Mouse (Mus musculus): ENCODE measurements around the gene Gm10392.

Gm10392 gene

GRCm38 (mm10) chr11:77492311-77492871 lies 26.6 kb downstream of the Gm10392 start:
- no peak for ATAC-seq (ENCODE audit: low TSS enrichment)

GRCm38 (mm10) chr11:77491502-77492291 lies 27.3 kb downstream of the Gm10392 start:
- ATAC-seq (ENCODE audit: low TSS enrichment) = no peak

- ATAC-seq (ENCODE audit: low TSS enrichment) = peak; percentile 34
These were observed 27.9 kb downstream of the Gm10392 start for GRCm38 (mm10) chr11:77491123-77491501.

- ATAC-seq (ENCODE audit: low TSS enrichment) = no peak
These were observed 28.5 kb downstream of the Gm10392 start for GRCm38 (mm10) chr11:77490451-77490850.

DNA sequence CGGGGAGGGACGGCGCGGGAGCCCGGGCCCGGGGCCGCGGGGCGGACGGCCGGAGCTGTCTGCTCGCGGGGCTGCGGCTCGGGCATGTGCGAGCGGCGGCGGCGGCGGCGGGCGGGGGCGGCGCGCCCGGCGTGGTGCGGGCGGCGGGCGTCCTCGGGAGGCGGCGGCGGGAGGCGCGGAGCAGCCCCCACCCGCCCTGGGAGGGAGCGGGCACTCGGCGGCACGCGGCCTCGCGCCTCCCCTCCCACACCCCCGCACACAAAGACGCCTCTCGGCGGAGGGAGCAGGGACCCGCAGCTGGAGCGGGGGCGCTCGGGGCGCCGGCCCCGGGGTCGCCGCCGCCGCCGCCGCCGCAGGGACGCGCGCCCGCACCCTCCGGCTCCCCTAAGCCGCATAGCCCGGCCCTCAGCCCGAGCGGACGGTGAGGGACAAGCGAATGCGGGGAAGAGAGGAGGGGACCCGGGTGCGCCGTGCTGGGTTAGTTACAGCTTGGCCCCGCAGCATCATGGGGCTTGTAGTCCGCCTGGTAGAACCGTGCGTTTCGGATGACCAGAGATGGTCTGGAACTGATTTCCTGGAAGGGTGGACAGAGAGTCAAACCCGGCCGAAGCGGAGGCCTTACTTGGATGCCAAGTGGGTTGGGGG lies 29.3 kb downstream of the Gm10392 start, which contains the start of gene Ankrd13b:
Ankrd13b (minus strand) TSS at position 88 of the 645 bp plus-strand sequence.
- ATAC-seq (ENCODE audit: low TSS enrichment) = peak; percentile 33

- no peak for ATAC-seq (ENCODE audit: low TSS enrichment)
These were observed 30.0 kb downstream of the Gm10392 start for GRCm38 (mm10) chr11:77488771-77489581.

GRCm38 (mm10) chr11:77486798-77487197 lies 32.2 kb downstream of the Gm10392 start:
- peak; percentile 18; the same call in 1 of the 2 replicates for ATAC-seq (ENCODE audit: low TSS enrichment)

GRCm38 (mm10) chr11:77485229-77485628 lies 33.8 kb downstream of the Gm10392 start:
- no peak for ATAC-seq (ENCODE audit: low TSS enrichment)

- no peak for ATAC-seq (ENCODE audit: low TSS enrichment)
These were observed 35.3 kb downstream of the Gm10392 start for GRCm38 (mm10) chr11:77483510-77484255.

DNA sequence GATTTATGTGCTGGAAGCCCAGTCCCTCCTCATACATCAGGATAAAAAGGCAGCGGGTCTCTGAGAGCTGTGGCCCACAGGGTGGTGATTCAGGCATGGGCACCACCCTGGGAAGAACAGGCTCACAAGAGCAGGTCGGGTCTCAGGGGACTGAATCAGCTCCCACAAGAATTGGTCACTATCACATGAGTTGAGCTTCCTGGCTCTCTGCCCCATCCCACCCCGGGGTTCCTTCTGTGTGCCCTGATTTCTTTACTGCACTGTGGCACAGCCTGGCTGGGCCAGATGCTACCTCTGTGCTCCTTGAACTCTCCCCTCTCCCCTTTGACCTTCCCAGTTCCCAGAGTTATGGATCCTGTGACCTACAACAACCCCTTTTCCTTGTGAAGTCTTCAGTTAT lies 36.0 kb downstream of the Gm10392 start:
- ATAC-seq (ENCODE audit: low TSS enrichment) = no peak

DNA sequence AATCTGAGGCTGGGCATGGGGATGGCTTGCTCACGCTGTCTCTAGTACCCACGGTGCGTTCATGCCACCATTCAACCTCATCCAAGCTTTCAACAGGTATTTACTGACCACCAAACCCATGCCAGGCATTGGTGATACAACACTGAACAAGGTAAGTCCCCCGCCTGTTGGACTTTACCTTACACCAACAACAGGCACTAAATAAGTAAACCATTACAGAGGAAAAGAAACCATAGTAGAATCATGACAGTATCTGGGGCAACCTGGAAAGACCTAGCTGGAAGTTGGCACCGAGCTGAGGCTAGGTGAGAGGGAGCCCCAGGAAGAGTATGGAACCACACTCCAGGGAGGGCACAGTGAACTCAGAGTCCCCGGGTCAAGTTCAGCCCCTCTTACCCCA lies 42.1 kb downstream of the Gm10392 start:
- no peak for ATAC-seq (ENCODE audit: low TSS enrichment)

- ATAC-seq (ENCODE audit: low TSS enrichment) = no peak
These were observed 42.8 kb downstream of the Gm10392 start for GRCm38 (mm10) chr11:77476216-77476615.

DNA sequence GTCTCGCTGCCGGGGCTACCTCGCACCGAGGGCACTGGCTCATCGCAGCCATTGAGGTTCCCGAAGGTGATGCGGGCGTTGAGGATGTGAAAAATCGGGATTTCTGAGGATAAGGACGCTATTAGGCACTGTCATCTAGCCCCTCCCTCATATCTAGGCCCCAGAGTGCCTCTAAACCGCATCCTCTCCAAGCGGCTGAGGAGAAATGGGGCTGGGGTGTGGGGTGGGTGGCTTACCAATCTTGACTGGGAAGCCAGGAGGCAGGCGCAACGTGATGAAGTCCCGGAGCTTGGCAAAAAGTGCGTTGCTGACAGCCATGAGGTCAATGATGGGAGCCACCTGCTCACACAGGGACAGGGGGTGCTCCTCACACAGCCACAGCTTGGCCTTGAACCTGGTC lies 46.2 kb downstream of the Gm10392 start:
- ATAC-seq (ENCODE audit: low TSS enrichment) = no peak

GRCm38 (mm10) chr11:77471407-77471806 lies 47.6 kb downstream of the Gm10392 start:
- ATAC-seq (ENCODE audit: low TSS enrichment) = no peak

- no peak for ATAC-seq (ENCODE audit: low TSS enrichment)
These were observed 50.6 kb downstream of the Gm10392 start for GRCm38 (mm10) chr11:77468397-77468796.

DNA sequence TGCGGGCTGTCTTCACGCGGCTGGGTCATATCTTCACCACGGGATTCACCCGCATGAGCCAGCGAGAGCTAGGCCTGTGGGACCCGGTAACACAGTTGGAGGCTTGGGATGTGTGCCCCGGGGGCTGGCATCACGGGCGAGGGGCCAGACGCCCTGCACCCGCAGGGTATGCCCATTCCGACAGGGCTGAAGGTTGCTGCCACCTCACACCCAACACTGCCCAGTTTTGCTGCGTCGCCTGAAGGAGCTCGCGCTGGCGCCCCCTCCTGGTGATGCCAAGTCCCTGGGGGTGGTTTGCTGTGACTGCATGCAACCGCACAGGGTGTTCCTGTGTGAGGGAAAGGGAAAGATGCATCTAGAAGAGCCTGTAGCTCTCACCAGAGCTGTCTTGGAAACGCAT lies 51.2 kb downstream of the Gm10392 start:
- ATAC-seq (ENCODE audit: low TSS enrichment) = peak; percentile 66

- ATAC-seq (ENCODE audit: low TSS enrichment) = peak; percentile 21; the same call in 1 of the 2 replicates
These were observed 51.8 kb downstream of the Gm10392 start for GRCm38 (mm10) chr11:77467157-77467556.
